Mouse (Mus musculus) liver, postnatal 0 days (tissue): ENCODE results near the gene Olfr874. TPM values are rescaled to one million over a fixed set of nuclear protein-coding genes. Genes with fewer than 3 reads are reported as not detected.
"Not testable (repeated sequence)": the region's sequence is repeated elsewhere in the genome, so short reads cannot be mapped to it uniquely, and the experiment has no call there.

ENCODE experiments used
- ATAC-seq: fragments of 200-750 bp; cut with Nextera tagmentation; 2 replicates; pipeline ENCODE4 v1.8.0; 2017; ENCODE audit warnings: mild to moderate bottlenecking, moderate library complexity
- DNase-seq: peaks from one replicate; pipeline ENCODE4 v3.0.0-alpha.2; 2016
- H3K27ac ChIP-seq: fragments of 300-500 bp; sonication (generic); 2 replicates; pipeline ENCODE4 v1.5.1; 2014; ENCODE audit warnings: antibody characterized with exemption, moderate library complexity, mild to moderate bottlenecking, low read depth
- H3K27me3 ChIP-seq: fragments of 300-500 bp; sonication (generic); 2 replicates; pipeline ENCODE4 v1.6.1; 2014; ENCODE audit warnings: low read length, control low read depth, mixed read lengths; ENCODE audit not compliant: insufficient read depth
- H3K36me3 ChIP-seq: fragments of 300-500 bp; sonication (generic); replicated peaks from 2 replicates; pipeline ENCODE4 v1.6.1; 2014; ENCODE audit warnings: mild to moderate bottlenecking, control low read depth, low read length, moderate library complexity, mixed read lengths; ENCODE audit not compliant: insufficient read depth
- H3K4me1 ChIP-seq: fragments of 300-500 bp; sonication (generic); 2 replicates; pipeline ENCODE4 v1.6.1; 2014; ENCODE audit warnings: antibody characterized with exemption, mild to moderate bottlenecking, control low read depth; ENCODE audit not compliant: insufficient read depth
- H3K4me2 ChIP-seq: fragments of 300-500 bp; sonication (generic); 2 replicates; pipeline ENCODE4 v1.6.1; 2014; ENCODE audit warnings: low read depth, mild to moderate bottlenecking, low read length, moderate library complexity, mixed read lengths
- H3K4me3 ChIP-seq: fragments of 300-500 bp; sonication (generic); 2 replicates; pipeline ENCODE4 v1.5.1; 2014; ENCODE audit warnings: low read depth, low read length
- H3K9ac ChIP-seq: fragments of 300-500 bp; sonication (generic); replicated peaks from 2 replicates; pipeline ENCODE4 v1.6.1; 2014; ENCODE audit warnings: mild to moderate bottlenecking, moderate library complexity
- H3K9me3 ChIP-seq: fragments of 300-500 bp; sonication (generic); 2 replicates; pipeline ENCODE4 v1.6.1; 2016; ENCODE audit warnings: mild to moderate bottlenecking, control low read depth, low read length, mixed read lengths
- CTCF ChIP-seq: sonication (generic); IDR thresholded peaks from 2 replicates; pipeline ENCODE4 v1.5.1; 2016; ENCODE audit warnings: antibody characterized with exemption, low read depth
- EP300 ChIP-seq: IDR thresholded peaks from 2 replicates; pipeline ENCODE4 v1.6.1; 2016; ENCODE audit warnings: antibody characterized with exemption, low read depth, mild to moderate bottlenecking
- WGBS: fragments of 180-500 bp; shearing (Covaris S2); extraction: QIAGEN DNeasy Blood & Tissue Kit; methylation state at CpG from one replicate; pipeline ENCODE4 v1.1.7; 2014; ENCODE audit not compliant: insufficient replicate concordance; 5-methylcytosine and 5-hydroxymethylcytosine counted together
- polyA plus RNA-seq: library from polyadenylated mRNA; unstranded; fragments of >200 nt; fragmentation: Nextera tagmentation; extraction: Ambion mirVana; gene quantifications from 2 replicates; pipeline ENCODE4 v1.2.1, GENCODE M21; 2015

Olfr874 gene
- polyA plus RNA-seq, 1 experiment from 2014 or later, result not detected

DNA sequence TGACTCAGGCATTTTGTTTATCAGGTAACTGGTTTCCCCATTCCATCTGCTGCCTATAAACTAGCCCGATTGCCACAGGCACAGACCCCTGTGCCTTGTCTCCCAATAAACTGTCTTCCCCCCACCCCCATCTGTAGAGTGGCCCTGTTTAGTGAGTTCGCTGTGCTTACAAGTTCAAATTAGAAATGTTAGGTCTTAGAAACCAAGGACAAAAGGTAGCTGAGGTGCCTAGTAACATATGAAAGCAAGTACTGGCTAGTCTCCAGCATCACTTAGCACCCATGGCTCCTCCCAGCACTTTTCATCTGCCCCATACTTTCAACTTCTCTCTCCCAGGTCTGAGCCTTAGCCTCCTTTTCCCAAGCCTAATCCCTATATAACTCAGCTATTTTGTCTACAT lies 16.8 kb downstream of the Olfr874 start:
- WGBS, result 85% methylated on average over 2 of the region's 2 CpGs
- Histone ChIP-seq H3K27me3 (no peaks in the 10 kb centered on the region), H3K4me1 (no peaks in the 10 kb centered on the region), H3K4me2 (no peak overlapping the region), H3K27ac (no peak overlapping the region), H3K4me3 (no peak overlapping the region), H3K36me3 (no peaks in the 10 kb centered on the region), H3K9me3 (no peaks in the 10 kb centered on the region), H3K9ac (no peak overlapping the region)
- no peak for TF ChIP-seq CTCF
- TF ChIP-seq EP300, result no peak
- DNase-seq (no peak), ATAC-seq (no peak)

DNA sequence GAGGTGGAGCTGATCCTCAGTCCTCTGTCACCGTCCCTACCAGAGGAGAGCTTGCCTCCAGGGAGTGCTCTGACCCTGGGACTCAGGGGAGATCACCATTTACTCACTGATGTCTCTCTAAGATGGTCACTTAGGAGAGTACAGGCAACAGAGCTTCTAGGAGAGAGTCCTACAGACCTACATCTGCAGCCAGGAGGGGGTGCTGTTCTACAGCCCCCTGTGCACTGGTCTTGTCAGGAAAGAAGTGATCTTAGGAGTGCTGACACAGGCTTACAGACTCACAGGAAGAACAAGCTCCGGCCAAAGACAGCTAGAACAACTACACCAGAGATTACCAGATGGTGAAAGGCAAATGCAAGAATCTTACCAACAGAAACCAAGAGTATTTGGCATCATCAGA lies 17.6 kb downstream of the Olfr874 start:
- 42% methylated on average over 2 of the region's 2 CpGs for WGBS
- ATAC-seq, result no peak
- no peak overlapping the region for H3K27ac ChIP-seq
- H3K36me3 ChIP-seq, result no peaks in the 10 kb centered on the region
- no peak for DNase-seq
- no peak overlapping the region for H3K9ac ChIP-seq
- TF ChIP-seq EP300, result no peak
- TF ChIP-seq CTCF, result no peak
- H3K4me1 ChIP-seq, result no peaks in the 10 kb centered on the region
- H3K27me3 ChIP-seq, result no peaks in the 10 kb centered on the region
- no peak overlapping the region for H3K4me2 ChIP-seq
- H3K4me3 ChIP-seq, result no peak overlapping the region
- H3K9me3 ChIP-seq, result no peaks in the 10 kb centered on the region

DNA sequence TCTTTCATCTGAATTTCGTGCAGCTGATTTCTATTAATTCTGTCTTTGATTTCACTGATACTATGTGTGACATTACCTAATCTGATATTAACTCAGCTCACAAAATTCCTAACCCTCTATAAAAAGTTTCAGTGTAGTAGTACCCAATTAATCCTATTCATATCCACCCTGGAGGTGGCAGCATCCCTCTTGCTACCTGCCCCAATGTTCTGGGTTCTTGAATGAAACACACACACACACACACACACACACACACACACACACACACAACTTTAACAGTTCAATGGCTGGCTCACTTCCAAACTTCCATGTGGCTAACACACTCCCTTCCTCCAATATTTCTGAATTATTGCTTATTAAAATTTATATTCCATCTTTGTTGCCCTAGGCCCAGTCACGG lies 25.8 kb downstream of the Olfr874 start:
- DNase-seq, result no peak
- Histone ChIP-seq H3K9ac (no peak overlapping the region), H3K4me2 (no peak overlapping the region), H3K4me1 (no peaks in the 10 kb centered on the region), H3K27ac (no peak overlapping the region), H3K9me3 (no peaks in the 10 kb centered on the region), H3K4me3 (no peak overlapping the region), H3K36me3 (no peaks in the 10 kb centered on the region), H3K27me3 (no peaks in the 10 kb centered on the region)
- 73% methylated on average over 2 of the region's 2 CpGs for WGBS
- TF ChIP-seq CTCF (no peak), EP300 (no peak)
- no peak for ATAC-seq

DNA sequence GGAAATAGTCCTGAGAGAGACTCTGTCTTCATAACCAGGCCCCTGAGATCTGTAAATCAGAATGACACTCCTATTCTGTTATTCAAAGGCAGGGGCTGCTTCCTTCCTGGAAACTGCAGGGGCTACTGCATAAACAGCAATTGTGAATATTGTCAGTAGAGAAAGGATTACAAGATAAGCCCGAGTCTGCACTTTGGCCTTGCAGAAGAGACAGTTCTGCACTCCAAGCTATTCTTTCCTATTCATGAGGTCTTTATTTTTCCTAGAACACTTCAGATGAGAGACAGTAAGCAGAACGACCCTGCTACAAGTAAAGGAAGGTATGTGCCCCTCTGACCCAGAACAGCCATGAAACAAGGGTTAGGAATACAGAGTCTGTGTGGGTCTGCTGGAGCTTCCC lies 26.9 kb downstream of the Olfr874 start, which contains the start of gene Olfr875:
TSS of gene Olfr875 (plus strand) at position 99 of the 400 bp plus-strand sequence.
- Histone ChIP-seq H3K4me2 (no peak within 1 kb of the TSS), H3K27ac (no peak within 1 kb of the TSS), H3K9ac (no peak within 1 kb of the TSS), H3K36me3 (no peaks in the 10 kb centered on the region), H3K27me3 (no peaks in the 10 kb centered on the region), H3K9me3 (no peaks in the 10 kb centered on the region), H3K4me1 (no peaks in the 10 kb centered on the region), H3K4me3 (no peak within 1 kb of the TSS)
- 19% methylated on average over 2 of the region's 2 CpGs for WGBS
- DNase-seq (no peak), ATAC-seq (no peak)
- no peak for TF ChIP-seq EP300
- TF ChIP-seq CTCF, result no peak

DNA sequence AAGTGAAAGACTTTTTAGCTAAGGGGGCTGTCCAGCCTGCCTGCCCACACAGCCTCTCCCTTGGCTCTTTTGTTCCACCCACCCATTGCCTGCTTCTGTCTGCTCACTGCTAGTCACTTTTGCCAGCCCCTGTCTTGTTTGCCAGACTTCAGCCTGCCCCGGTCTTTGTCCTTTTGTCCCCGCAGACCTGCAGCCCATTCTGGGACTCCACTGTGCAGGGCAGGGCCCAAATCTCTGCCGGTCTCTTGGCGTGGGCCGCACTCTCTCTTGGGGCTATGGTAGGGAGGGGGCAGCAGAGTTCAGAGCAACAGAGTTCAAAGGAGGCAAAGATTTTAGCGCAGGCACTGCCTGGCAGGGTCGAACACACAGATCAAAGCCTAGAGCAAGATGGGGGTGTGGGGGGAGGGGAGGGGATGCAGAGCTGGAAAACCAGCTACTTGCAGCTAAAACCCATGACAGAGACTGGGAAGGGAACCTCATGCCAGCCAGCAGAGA lies 37.9 kb downstream of the Olfr874 start:
- no peaks in the 10 kb centered on the region for H3K27me3 ChIP-seq
- peaks cover 2% of the 10 kb centered on the region; the same call in 1 of the 2 replicates for H3K4me1 ChIP-seq
- DNase-seq, result peak; percentile 27
- 8% methylated on average over 7 of the region's 7 CpGs for WGBS
- 0 out of 2 replicates have a peak overlapping the region, but pooled peaks have one; percentile 18 for H3K27ac ChIP-seq
- H3K9ac ChIP-seq, result no peak overlapping the region
- H3K36me3 ChIP-seq, result no peaks in the 10 kb centered on the region
- peak overlapping the region; percentile 63 for H3K4me2 ChIP-seq
- no peak for TF ChIP-seq CTCF
- no peak for TF ChIP-seq EP300
- peak; percentile 74 for ATAC-seq
- H3K9me3 ChIP-seq, result no peaks in the 10 kb centered on the region
- peak overlapping the region; percentile 24; the same call in 1 of the 2 replicates for H3K4me3 ChIP-seq

DNA sequence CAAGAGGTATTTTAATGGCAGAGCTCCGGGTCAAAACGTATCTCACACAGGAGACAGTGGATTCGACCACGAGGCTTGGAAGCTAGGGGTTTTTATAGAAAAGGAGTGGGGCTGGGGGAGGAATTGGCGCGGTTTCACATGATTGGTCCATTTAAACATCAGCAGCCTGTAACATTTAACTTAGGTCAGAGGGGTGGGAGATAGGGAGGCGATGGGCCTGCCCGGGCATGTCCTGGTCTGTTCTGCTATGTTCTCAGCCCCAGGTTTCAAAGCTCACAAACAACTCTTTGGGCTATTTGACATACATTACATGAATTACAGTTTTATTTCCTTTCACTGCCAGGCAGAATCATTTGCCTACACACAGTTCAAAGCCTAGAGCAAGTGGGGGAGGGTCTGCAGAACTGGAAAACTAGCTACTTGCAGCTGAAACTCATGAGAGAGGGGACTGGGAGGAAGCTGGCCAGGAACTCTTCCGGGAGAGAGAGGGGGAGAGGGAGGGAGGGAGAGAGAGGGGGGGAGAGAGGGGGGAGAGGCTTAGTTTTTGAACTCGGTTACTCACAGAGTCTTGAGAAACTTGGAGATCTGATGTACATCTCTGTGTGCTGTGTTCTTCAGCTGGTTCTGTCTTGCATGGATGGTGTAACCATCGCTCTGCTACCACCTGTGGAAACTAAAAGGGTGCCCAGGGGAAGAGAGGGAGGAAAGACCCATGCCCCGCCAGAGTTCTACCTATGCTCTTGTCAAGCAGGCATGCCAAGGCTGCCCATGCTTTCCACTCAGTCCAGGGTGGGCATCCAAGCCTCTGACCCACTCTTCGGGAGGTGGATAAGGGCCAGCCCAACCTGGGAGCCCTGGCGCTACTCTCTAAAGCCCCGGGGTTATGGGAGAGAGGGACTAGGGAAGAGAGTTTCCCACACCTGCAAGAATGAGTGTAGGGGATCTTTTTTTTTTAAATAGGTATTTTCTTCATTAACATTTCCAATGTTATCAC lies 38.8 kb downstream of the Olfr874 start:
- WGBS, result 53% methylated on average over 11 of the region's 15 CpGs
- H3K27me3 ChIP-seq, H3K27ac ChIP-seq, H3K4me2 ChIP-seq, DNase-seq, H3K4me3 ChIP-seq, H3K9ac ChIP-seq, H3K9me3 ChIP-seq, H3K36me3 ChIP-seq, H3K4me1 ChIP-seq, ATAC-seq: not testable (repeated sequence)
